Mouse (Mus musculus): ENCODE measurements around the gene Csf3. TPM values are rescaled to one million over a fixed set of nuclear protein-coding genes. Genes with fewer than 3 reads are reported as not detected.
"Not testable (repeated sequence)": the region's sequence is repeated elsewhere in the genome, so short reads cannot be mapped to it uniquely, and the experiment has no call there.

Gene Csf3
- polyA plus RNA-seq, 1 experiment from 2014 or later, result not detected

GRCm38 (mm10) chr11:98710416-98711045, 9.5 kb downstream of the Csf3 start:
- H3K4me3 ChIP-seq (ENCODE audit: low read depth, low read length), result no peak overlapping the region
- H3K36me3 ChIP-seq (ENCODE audit: insufficient read depth, low read length), result no peaks in the 10 kb centered on the region
- no peak overlapping the region for H3K9ac ChIP-seq (replicated peaks; ENCODE audit: low read depth)
- peak overlapping the region; percentile 83 for H3K27ac ChIP-seq (ENCODE audit: low read length)
- H3K4me2 ChIP-seq (replicated peaks; ENCODE audit: low read depth, low read length), result peak overlapping the region; percentile 20
- TF ChIP-seq CTCF (IDR thresholded peaks at IDR 0.05), result peak; percentile 99
- no peak for TF ChIP-seq EP300 (IDR thresholded peaks at IDR 0.05)
- WGBS, result 38% methylated on average over 12 of the region's 12 CpGs
- H3K9me3 ChIP-seq (ENCODE audit: low read length), result no peaks in the 10 kb centered on the region
- H3K27me3 ChIP-seq (replicated peaks; ENCODE audit: insufficient read depth, low read length), result no peaks in the 10 kb centered on the region
- DNase-seq (ENCODE audit: low spot score), result peak; percentile 92
- peak; percentile 26 for ATAC-seq
- peaks cover 18% of the 10 kb centered on the region for H3K4me1 ChIP-seq (ENCODE audit: insufficient read depth, low read depth, low read length)

GRCm38 (mm10) chr11:98711046-98711434, 10.0 kb downstream of the Csf3 start:
- DNase-seq (ENCODE audit: low spot score) (no peak), ATAC-seq (no peak)
- TF ChIP-seq CTCF (IDR thresholded peaks at IDR 0.05) (no peak), EP300 (IDR thresholded peaks at IDR 0.05) (no peak)
- Histone ChIP-seq H3K9ac (replicated peaks; ENCODE audit: low read depth) (no peak overlapping the region), H3K4me3 (ENCODE audit: low read depth, low read length) (no peak overlapping the region), H3K9me3 (ENCODE audit: low read length) (no peaks in the 10 kb centered on the region), H3K36me3 (ENCODE audit: insufficient read depth, low read length) (no peaks in the 10 kb centered on the region), H3K27ac (ENCODE audit: low read length) (peak overlapping the region; percentile 43), H3K27me3 (replicated peaks; ENCODE audit: insufficient read depth, low read length) (no peaks in the 10 kb centered on the region), H3K4me1 (ENCODE audit: insufficient read depth, low read depth, low read length) (peaks cover 18% of the 10 kb centered on the region), H3K4me2 (replicated peaks; ENCODE audit: low read depth, low read length) (peak overlapping the region; percentile 20)
- WGBS, result 76% methylated on average over 4 of the region's 4 CpGs

GRCm38 (mm10) chr11:98712009-98712408, 10.9 kb downstream of the Csf3 start:
- peaks cover 18% of the 10 kb centered on the region for H3K4me1 ChIP-seq (ENCODE audit: insufficient read depth, low read depth, low read length)
- not testable (repeated sequence) for H3K27ac ChIP-seq (ENCODE audit: low read length); H3K4me3 ChIP-seq (ENCODE audit: low read depth, low read length); ATAC-seq; H3K27me3 ChIP-seq (replicated peaks; ENCODE audit: insufficient read depth, low read length); H3K9me3 ChIP-seq (ENCODE audit: low read length); H3K36me3 ChIP-seq (ENCODE audit: insufficient read depth, low read length); H3K9ac ChIP-seq (replicated peaks; ENCODE audit: low read depth); H3K4me2 ChIP-seq (replicated peaks; ENCODE audit: low read depth, low read length)
- DNase-seq (ENCODE audit: low spot score), result peak; percentile 65
- peak; percentile 64 for TF ChIP-seq CTCF (IDR thresholded peaks at IDR 0.05)
- WGBS, result 93% methylated on average over 6 of the region's 6 CpGs

- peaks cover 17% of the 10 kb centered on the region for H3K4me1 ChIP-seq (ENCODE audit: insufficient read depth, low read depth, low read length)
- H3K9ac ChIP-seq (replicated peaks; ENCODE audit: low read depth), result no peak overlapping the region
- no peak for DNase-seq (ENCODE audit: low spot score)
- H3K27ac ChIP-seq (ENCODE audit: low read length), result no peak overlapping the region
- 0 out of 2 replicates have a peak, but pooled peaks cover 5% of the 10 kb centered on the region for H3K36me3 ChIP-seq (ENCODE audit: insufficient read depth, low read length)
- H3K9me3 ChIP-seq (ENCODE audit: low read length), result no peaks in the 10 kb centered on the region
- WGBS, result 52% methylated on average over 12 of the region's 12 CpGs
- H3K4me2 ChIP-seq (replicated peaks; ENCODE audit: low read depth, low read length), result no peak overlapping the region
- no peaks in the 10 kb centered on the region for H3K27me3 ChIP-seq (replicated peaks; ENCODE audit: insufficient read depth, low read length)
- TF ChIP-seq EP300 (IDR thresholded peaks at IDR 0.05) (no peak), CTCF (IDR thresholded peaks at IDR 0.05) (no peak)
- no peak for ATAC-seq
- H3K4me3 ChIP-seq (ENCODE audit: low read depth, low read length), result no peak overlapping the region
Observed at GRCm38 (mm10) chr11:98713703-98714102, 12.6 kb downstream of the Csf3 start.

DNA sequence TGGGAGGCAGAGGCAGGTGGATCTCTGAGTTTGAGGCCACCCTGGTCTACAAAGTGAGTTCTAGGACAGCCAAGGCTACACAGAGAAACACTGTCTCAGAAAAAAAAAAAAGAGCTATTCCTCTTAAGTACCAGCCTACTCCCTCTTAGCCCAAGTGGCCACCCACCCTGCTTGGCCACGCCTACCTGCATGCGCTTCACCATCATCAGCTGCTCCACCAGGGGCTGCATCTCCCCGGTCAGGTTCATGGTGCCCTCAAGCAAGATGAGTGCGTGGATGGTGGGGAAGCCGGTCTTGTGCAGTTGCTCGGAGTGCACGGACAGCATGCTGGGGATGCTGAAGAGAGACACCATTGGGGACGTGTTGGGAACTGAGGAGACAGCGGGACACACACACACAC, 14.9 kb downstream of the Csf3 start:
- TF ChIP-seq EP300 (IDR thresholded peaks at IDR 0.05) (no peak), CTCF (IDR thresholded peaks at IDR 0.05) (no peak)
- WGBS, result 94% methylated on average over 9 of the region's 9 CpGs
- no peak for ATAC-seq
- DNase-seq (ENCODE audit: low spot score), result no peak
- no peaks in the 10 kb centered on the region for H3K9me3 ChIP-seq (ENCODE audit: low read length)
- 0 out of 2 replicates have a peak, but pooled peaks cover 5% of the 10 kb centered on the region for H3K36me3 ChIP-seq (ENCODE audit: insufficient read depth, low read length)
- H3K27ac ChIP-seq (ENCODE audit: low read length), result no peak overlapping the region
- no peaks in the 10 kb centered on the region for H3K27me3 ChIP-seq (replicated peaks; ENCODE audit: insufficient read depth, low read length)
- no peak overlapping the region for H3K9ac ChIP-seq (replicated peaks; ENCODE audit: low read depth)
- H3K4me1 ChIP-seq (ENCODE audit: insufficient read depth, low read depth, low read length), result peaks cover 7% of the 10 kb centered on the region; the same call in 1 of the 2 replicates
- no peak overlapping the region for H3K4me3 ChIP-seq (ENCODE audit: low read depth, low read length)
- no peak overlapping the region for H3K4me2 ChIP-seq (replicated peaks; ENCODE audit: low read depth, low read length)

GRCm38 (mm10) chr11:98717904-98718303, 16.8 kb downstream of the Csf3 start:
- ATAC-seq, result no peak
- peak overlapping the region; percentile 32; the same call in 1 of the 2 replicates for H3K27ac ChIP-seq (ENCODE audit: low read length)
- DNase-seq (ENCODE audit: low spot score), result peak; percentile 79
- H3K4me2 ChIP-seq (replicated peaks; ENCODE audit: low read depth, low read length), result no peak overlapping the region
- H3K9me3 ChIP-seq (ENCODE audit: low read length), result no peaks in the 10 kb centered on the region
- H3K36me3 ChIP-seq (ENCODE audit: insufficient read depth, low read length), result 0 out of 2 replicates have a peak, but pooled peaks cover 5% of the 10 kb centered on the region
- H3K9ac ChIP-seq (replicated peaks; ENCODE audit: low read depth), result no peak overlapping the region
- H3K4me3 ChIP-seq (ENCODE audit: low read depth, low read length), result no peak overlapping the region
- TF ChIP-seq CTCF (IDR thresholded peaks at IDR 0.05) (peak; percentile 90), EP300 (IDR thresholded peaks at IDR 0.05) (no peak)
- H3K27me3 ChIP-seq (replicated peaks; ENCODE audit: insufficient read depth, low read length), result no peaks in the 10 kb centered on the region
- WGBS, result 22% methylated on average over 13 of the region's 13 CpGs
- H3K4me1 ChIP-seq (ENCODE audit: insufficient read depth, low read depth, low read length), result peaks cover 16% of the 10 kb centered on the region; the same call in 1 of the 2 replicates

Data from lung, postnatal 0 days (tissue).